Mouse (Mus musculus): ENCODE results near the gene Dyrk3. TPM values are rescaled to one million over a fixed set of nuclear protein-coding genes. Genes with fewer than 3 reads are reported as not detected.

The Dyrk3 gene
- total RNA-seq, 2 experiments from 2014 or later: 92.8 to 97.3 TPM

GRCm38 (mm10) chr1:131118530-131118929 is 19.6 kb downstream of the Dyrk3 start:
- ATAC-seq (replicated peaks; ENCODE audit: low FRiP score, poor library complexity, severe bottlenecking): peak; percentile 7; the same call in 1 of the 2 replicates

GRCm38 (mm10) chr1:131116430-131117011 is 21.6 kb downstream of the Dyrk3 start:
- ATAC-seq (replicated peaks; ENCODE audit: low FRiP score, poor library complexity, severe bottlenecking): no peak

DNA sequence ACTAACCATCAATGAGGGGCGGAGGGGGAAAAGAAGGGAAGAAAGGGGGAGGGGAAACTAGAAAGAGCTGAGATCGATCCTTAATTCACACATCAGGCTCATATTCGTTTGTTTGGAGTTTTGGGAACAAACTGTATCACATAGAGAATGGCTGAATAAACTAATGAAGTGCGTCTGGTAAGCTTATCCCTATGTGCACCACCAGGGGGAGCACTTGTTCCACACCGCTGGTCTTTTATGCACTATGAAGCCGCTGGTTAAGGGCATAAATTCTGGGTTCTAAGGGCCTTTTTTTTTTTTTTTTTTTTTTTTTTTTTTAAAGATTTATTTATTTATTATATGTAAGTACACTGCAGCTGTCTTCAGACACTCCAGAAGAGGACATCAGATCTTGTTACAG is 22.2 kb downstream of the Dyrk3 start:
- peak; percentile 66 for ATAC-seq (replicated peaks; ENCODE audit: low FRiP score, poor library complexity, severe bottlenecking)

DNA sequence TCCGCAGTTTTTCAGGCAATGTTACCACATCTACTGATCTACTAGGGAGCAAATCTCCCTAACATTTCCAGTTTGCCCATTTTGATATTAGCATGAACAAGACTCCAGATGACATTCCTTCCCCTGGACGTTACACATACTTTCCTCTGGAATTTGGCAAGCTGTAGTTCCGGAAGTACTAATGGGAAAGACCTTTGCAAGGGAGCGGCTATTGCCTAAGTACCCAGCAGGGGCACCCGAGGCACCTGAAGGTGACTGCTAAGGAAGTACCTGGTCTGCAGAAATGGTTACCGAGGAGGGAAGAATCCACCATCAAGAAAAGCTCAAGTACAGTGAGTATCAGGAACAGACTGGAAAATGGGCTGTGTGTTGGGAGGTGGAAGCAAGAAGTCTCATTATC is 25.6 kb downstream of the Dyrk3 start:
- ATAC-seq (replicated peaks; ENCODE audit: low FRiP score, poor library complexity, severe bottlenecking): no peak

- no peak for ATAC-seq (replicated peaks; ENCODE audit: low FRiP score, poor library complexity, severe bottlenecking)
Observed at GRCm38 (mm10) chr1:131110525-131111106, 27.5 kb downstream of the Dyrk3 start.

GRCm38 (mm10) chr1:131107575-131108308 is 30.4 kb downstream of the Dyrk3 start:
- ATAC-seq (replicated peaks; ENCODE audit: low FRiP score, poor library complexity, severe bottlenecking): no peak

DNA sequence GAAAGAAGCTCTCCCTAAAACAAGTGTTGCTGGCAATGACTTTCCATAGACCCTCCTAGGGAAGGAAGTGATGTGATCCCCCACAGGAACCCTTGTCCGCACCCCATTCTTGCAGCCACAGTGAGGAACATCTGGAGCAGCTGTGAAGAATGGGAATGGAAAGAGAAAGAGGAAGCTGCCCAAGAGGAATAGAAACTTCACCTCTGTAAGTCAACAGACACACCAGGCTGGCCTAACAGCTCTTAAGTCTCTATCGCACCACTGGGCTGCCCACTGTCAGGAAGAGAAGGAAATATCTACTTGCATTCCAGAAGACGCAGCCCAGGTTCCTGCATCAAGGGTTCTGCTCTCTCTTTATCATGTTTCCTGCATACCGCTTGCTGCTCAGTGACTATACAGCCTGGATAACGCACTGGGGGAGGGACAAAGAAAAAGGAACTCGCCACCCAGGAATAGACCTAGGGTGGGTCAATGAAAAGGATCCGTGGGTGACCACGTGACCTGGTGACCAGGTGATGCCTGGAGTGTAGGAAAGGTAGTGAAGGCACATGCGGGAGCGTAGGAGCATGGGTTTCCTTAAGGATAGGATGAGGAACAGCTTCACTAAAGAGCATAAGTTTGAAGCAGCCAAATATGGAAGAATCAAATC is 34.2 kb downstream of the Dyrk3 start:
- ATAC-seq (replicated peaks; ENCODE audit: low FRiP score, poor library complexity, severe bottlenecking): no peak

DNA sequence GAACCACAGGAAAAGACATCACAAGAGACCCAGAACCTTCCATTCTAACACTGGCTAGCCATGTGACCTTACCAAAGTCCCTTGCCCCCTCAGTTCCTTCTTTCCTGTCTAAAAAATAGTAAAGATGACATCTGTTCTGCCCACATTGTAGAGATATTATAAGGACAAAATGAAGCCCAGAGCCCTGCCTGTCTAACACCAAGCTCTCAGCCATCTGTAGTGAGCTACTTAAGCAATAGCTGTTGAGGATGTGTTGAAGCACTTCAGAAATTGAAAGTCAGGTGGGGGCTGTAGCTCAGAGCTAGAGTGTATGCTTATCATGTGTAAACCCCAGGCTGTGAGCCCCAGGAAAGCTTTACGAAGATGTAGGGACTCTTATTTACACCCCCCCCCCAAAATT is 37.3 kb downstream of the Dyrk3 start:
- no peak for ATAC-seq (replicated peaks; ENCODE audit: low FRiP score, poor library complexity, severe bottlenecking)

- ATAC-seq (replicated peaks; ENCODE audit: low FRiP score, poor library complexity, severe bottlenecking): peak; percentile 96
Observed at GRCm38 (mm10) chr1:131097700-131098094, 40.4 kb downstream of the Dyrk3 start, which contains the start of gene Mapkapk2. Gene Mapkapk2, minus strand, starts transcription at chr1:131097826.

DNA sequence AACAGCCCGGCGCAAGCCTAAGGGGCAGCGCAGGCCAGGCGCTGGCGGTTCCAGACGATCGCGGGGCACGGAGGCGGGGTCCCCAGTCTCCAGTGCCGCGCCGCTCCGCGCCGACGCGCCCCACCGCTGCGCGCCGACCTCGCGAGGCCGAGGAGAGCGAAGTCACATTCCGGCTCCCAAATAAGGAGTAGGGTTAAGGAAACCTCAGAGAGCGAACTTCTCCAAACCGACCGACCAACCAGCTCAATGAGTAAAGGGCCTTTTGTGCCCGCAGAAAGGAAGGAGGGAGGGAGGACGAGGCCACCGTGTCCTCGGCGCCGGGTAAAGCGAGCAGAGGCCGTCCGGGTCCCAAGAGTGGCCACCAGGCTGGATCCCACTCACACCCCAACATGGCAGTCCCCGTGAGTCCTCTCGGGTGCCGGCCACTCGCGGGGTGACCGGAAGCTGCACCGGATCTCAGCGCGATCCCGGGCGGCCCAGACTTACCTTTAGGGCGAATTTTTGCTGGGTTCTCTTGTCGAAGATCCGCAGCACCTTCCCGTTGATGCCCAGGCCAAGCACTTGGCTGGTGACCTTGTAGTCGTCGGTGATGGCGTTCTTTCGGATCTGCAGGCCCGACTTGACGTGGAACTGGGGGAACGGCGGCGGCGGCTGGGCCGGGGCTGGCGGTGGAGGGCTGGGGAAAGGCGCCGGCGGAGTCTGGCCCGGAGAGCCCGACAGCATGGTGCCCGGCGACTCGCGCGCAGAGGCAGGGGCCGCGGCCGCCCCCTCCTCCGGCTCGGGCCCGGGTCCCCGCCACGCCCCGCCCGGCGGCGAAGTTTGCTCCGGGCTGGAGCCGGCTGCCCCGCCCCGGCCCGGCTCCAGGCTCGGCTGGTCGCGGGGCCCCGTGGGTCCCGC is 41.1 kb downstream of the Dyrk3 start:
- peak; percentile 28; the same call in 1 of the 2 replicates for ATAC-seq (replicated peaks; ENCODE audit: low FRiP score, poor library complexity, severe bottlenecking)

DNA sequence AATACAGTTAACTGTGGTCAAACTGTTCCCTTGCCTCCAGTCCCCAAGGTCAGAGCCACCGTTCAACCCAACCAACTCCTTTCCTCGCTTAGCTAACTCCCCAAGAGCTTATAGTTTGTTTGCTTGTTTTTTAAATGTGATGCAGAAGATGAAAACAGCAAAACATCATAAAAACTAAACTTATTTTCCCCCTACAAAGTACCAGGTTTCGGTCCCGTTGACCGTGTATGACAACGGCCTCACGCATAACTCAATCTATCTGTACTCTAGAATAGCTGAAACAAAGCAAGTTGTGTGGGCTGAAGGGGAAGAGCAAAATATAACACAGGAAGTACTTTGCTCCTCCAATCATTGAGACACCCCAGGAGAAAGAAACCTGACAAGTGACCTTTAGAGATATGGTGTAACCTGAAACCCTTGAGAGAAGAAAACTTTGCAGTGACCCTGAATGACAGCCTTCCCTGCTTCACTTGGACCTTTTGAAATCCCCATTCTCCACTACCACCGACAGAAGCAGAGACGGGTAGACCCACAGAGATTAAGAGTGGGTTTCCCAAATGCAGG is 41.9 kb downstream of the Dyrk3 start:
- no peak for ATAC-seq (replicated peaks; ENCODE audit: low FRiP score, poor library complexity, severe bottlenecking)

DNA sequence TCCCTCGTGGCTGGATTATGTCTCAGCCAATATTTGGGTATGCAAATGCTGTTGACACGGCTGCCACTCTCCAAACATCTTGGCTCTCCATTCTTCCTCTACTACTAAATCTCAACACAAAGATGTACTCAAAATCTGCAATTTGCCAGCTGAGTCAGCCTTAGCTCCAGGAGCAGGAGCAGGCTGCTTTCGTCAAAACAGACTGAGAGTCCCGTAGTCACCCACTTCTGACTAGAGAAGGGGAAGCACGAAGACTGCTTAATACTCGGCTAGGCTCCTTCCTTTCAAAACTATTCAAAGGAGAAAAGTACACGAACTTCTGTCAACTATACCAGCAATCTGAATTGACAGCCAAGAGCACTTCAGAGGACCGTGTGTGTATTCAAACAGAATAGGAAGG is 42.6 kb downstream of the Dyrk3 start:
- ATAC-seq (replicated peaks; ENCODE audit: low FRiP score, poor library complexity, severe bottlenecking): no peak

GRCm38 (mm10) chr1:131093889-131094288 is 44.3 kb downstream of the Dyrk3 start:
- ATAC-seq (replicated peaks; ENCODE audit: low FRiP score, poor library complexity, severe bottlenecking): no peak

GRCm38 (mm10) chr1:131092846-131093245 is 45.3 kb downstream of the Dyrk3 start:
- ATAC-seq (replicated peaks; ENCODE audit: low FRiP score, poor library complexity, severe bottlenecking): no peak

DNA sequence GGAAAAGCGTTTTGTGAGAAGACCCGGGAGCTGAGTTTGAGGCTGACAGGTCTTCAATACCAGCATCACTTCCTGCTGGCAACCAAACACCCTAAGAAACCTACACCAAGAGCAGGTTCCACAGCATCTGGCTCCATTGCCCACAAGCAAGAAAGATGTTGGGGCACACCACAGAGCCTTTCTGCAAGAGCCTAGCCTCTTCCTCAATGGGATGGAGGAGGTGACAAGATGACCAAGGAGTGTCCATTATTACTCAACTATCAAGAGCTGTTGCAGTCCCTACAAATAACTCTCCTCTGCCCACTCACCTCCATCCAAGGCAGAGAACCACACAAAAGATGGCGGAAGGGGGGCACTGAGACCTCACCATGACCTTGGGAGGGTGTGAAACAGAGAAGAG is 46.0 kb downstream of the Dyrk3 start:
- ATAC-seq (replicated peaks; ENCODE audit: low FRiP score, poor library complexity, severe bottlenecking): no peak

GRCm38 (mm10) chr1:131091481-131091880 is 46.7 kb downstream of the Dyrk3 start:
- ATAC-seq (replicated peaks; ENCODE audit: low FRiP score, poor library complexity, severe bottlenecking): no peak

DNA sequence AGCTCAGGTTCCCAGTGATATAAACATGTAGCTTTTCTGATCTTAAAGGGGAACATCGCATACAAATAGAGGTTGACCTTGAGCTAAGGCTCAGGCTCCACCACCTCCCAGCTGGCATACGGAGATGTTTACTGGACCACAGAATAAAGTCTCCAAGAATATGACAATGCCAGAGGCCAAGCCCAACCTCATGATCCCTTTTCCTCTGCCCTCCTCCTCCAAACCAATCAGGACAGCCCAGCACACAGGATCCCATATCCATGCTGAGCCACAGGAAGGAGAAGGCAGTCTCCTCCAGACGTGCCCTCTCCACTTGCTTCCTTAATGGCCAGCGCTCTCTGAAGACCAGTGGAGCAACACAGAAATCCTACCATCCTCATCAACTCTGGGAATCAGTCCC is 47.3 kb downstream of the Dyrk3 start:
- ATAC-seq (replicated peaks; ENCODE audit: low FRiP score, poor library complexity, severe bottlenecking): no peak

- ATAC-seq (replicated peaks; ENCODE audit: low FRiP score, poor library complexity, severe bottlenecking): no peak
Observed at GRCm38 (mm10) chr1:131090261-131090660, 47.9 kb downstream of the Dyrk3 start.

DNA sequence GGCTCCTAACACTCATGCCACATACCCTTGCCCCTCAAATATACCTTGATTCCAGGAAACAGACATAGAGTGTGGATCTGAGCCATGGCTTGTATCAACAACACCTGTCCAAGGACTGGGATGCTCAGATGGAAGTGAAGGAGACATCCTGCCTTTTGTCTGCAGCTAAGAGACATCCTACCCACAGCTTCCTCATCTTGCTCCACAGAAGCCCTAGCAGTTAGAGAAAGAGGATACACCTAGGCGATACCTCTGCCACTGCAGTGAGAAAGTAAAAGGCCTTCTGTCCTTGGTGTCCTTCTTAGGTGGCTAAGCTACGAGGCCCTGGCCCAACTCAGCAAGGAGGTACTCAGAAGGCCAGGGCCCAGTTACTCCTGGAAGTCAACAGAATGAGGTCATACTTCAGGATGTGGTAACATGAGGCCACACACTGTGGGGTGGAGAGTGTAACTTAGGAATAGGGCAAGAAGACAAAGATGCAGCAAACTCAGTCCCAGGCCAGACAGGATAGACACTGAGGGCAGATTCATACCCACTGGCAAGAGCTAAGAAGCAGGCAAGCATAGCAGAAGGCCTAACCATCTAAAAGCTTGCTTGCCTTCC is 48.5 kb downstream of the Dyrk3 start:
- ATAC-seq (replicated peaks; ENCODE audit: low FRiP score, poor library complexity, severe bottlenecking): no peak

Data from erythroblast, adult 5-6 weeks (primary cell).